Mouse (Mus musculus): ENCODE data around the gene Zfp235. TPM values are rescaled to one million over a fixed set of nuclear protein-coding genes. Genes with fewer than 3 reads are reported as not detected.

Zfp235 gene
- polyA plus RNA-seq (2016; fragmentation: Nextera tagmentation; extraction: Ambion mirVana) = 12.3 and 13.1 TPM in 2 replicates

GRCm38 (mm10) chr7:24133996-24134828 lies at the start of gene Zfp235:
Zfp235 (plus strand) TSS chr7:24134169.
- H3K9me3 ChIP-seq = peaks cover 7% of the 10 kb centered on the region; the same call in 1 of the 2 replicates
- H3K36me3 ChIP-seq (replicated peaks) = peaks cover 33% of the 10 kb centered on the region
- DNase-seq (ENCODE audit: extremely low spot score, low spot score) = peak; percentile 83
- peaks cover 15% of the 10 kb centered on the region for H3K4me1 ChIP-seq
- H3K27me3 ChIP-seq (ENCODE audit: poor library complexity, severe bottlenecking) = no peaks in the 10 kb centered on the region
- 4% methylated on average over 32 of the region's 32 CpGs for WGBS
- peak within 1 kb of the TSS; percentile 79 for H3K4me3 ChIP-seq
- H3K27ac ChIP-seq = peak within 1 kb of the TSS; percentile 86

DNA sequence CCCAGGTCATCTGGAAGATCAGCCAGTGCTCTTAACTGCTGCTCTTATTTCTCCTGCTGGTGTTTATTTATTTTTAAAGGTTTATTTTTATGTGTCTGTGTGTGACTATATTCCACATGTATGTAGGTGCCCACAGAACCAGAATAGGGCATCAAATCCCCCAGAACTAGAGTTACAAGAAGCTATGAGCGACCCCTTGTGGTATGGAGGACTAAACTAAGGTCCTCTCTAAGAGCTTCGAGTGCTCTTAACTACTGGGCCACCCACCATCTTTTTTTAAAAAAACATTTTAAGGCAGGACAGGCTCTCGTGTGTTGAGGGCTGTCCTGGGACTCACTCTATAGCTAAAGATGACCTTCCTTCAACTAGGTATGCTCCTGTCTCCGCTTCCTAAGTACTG lies 47.1 kb upstream of the Zfp235 start:
- Histone ChIP-seq H3K27me3 (ENCODE audit: poor library complexity, severe bottlenecking) (no peaks in the 10 kb centered on the region), H3K4me1 (peaks cover 14% of the 10 kb centered on the region), H3K4me3 (no peak overlapping the region), H3K36me3 (replicated peaks) (peaks cover 79% of the 10 kb centered on the region), H3K27ac (no peak overlapping the region), H3K9me3 (peaks cover 88% of the 10 kb centered on the region)
- no peak for DNase-seq (ENCODE audit: extremely low spot score, low spot score)
- WGBS = 96% methylated on average over 4 of the region's 4 CpGs

GRCm38 (mm10) chr7:24087485-24088125 lies 46.4 kb upstream of the Zfp235 start:
- Histone ChIP-seq H3K4me1 (peaks cover 11% of the 10 kb centered on the region), H3K27ac (no peak overlapping the region), H3K9me3 (peaks cover 90% of the 10 kb centered on the region), H3K4me3 (no peak overlapping the region), H3K27me3 (ENCODE audit: poor library complexity, severe bottlenecking) (no peaks in the 10 kb centered on the region), H3K36me3 (replicated peaks) (peaks cover 83% of the 10 kb centered on the region)
- WGBS = 95% methylated on average over 12 of the region's 12 CpGs
- DNase-seq (ENCODE audit: extremely low spot score, low spot score) = no peak

- DNase-seq (ENCODE audit: extremely low spot score, low spot score) = no peak
- 98% methylated on average over 9 of the region's 9 CpGs for WGBS
- no peak overlapping the region for H3K4me3 ChIP-seq
- peaks cover 100% of the 10 kb centered on the region for H3K36me3 ChIP-seq (replicated peaks)
- peaks cover 100% of the 10 kb centered on the region for H3K9me3 ChIP-seq
- no peaks in the 10 kb centered on the region for H3K27me3 ChIP-seq (ENCODE audit: poor library complexity, severe bottlenecking)
- H3K4me1 ChIP-seq = no peaks in the 10 kb centered on the region
- no peak overlapping the region for H3K27ac ChIP-seq
Observed at GRCm38 (mm10) chr7:24104403-24104802, 29.6 kb upstream of the Zfp235 start.

DNA sequence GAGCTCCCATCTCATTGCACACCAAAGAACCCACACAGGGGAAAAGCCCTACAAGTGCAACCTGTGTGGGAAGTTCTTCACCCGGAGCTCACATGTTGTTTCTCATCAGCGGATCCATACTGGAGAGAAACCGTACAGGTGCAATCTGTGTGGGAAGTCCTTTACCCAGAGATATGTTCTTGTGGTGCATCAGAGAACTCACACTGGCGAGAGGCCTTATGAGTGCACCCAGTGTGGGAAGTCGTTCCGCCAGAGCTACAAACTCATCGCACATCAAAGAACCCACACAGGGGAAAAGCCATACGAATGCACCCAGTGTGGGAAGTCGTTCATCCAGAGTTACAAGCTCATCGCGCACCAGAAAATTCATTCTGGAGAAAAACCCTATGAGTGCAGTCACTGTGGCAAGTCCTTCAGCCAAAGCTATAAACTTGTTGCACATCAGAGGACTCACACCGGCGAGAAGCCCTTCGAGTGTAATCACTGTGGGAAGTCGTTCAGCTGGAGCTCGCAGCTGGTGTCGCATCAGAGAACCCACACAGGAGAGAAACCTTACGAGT lies 28.7 kb upstream of the Zfp235 start:
- H3K36me3 ChIP-seq (replicated peaks) = peaks cover 98% of the 10 kb centered on the region
- WGBS = 95% methylated on average over 18 of the region's 18 CpGs
- no peak overlapping the region for H3K27ac ChIP-seq
- H3K4me1 ChIP-seq = no peaks in the 10 kb centered on the region
- peaks cover 99% of the 10 kb centered on the region for H3K9me3 ChIP-seq
- no peak overlapping the region for H3K4me3 ChIP-seq
- no peak for DNase-seq (ENCODE audit: extremely low spot score, low spot score)
- H3K27me3 ChIP-seq (ENCODE audit: poor library complexity, severe bottlenecking) = no peaks in the 10 kb centered on the region

DNA sequence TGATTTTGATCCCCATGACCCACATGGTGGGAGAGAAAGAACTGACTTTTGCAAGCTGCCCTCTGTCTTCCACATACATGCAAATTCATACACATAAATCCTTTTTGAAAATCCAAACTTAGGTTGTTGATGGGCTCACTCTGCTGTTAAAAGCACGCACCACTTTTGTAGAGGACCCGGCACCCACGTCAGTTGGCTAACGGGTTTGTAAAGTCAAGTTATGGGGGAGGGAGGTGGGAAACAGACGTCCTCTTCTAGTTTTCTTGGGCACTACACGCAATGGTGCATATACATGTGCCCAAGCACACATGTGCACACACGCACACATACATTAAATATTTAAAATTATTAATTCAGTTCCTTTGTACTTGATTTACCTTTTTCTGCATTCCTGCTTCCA lies 23.1 kb upstream of the Zfp235 start:
- no peak overlapping the region for H3K27ac ChIP-seq
- no peak for DNase-seq (ENCODE audit: extremely low spot score, low spot score)
- H3K9me3 ChIP-seq = peaks cover 48% of the 10 kb centered on the region
- H3K27me3 ChIP-seq (ENCODE audit: poor library complexity, severe bottlenecking) = no peaks in the 10 kb centered on the region
- WGBS = 95% methylated on average over 7 of the region's 7 CpGs
- peaks cover 8% of the 10 kb centered on the region for H3K4me1 ChIP-seq
- peaks cover 42% of the 10 kb centered on the region for H3K36me3 ChIP-seq (replicated peaks)
- H3K4me3 ChIP-seq = no peak overlapping the region

DNA sequence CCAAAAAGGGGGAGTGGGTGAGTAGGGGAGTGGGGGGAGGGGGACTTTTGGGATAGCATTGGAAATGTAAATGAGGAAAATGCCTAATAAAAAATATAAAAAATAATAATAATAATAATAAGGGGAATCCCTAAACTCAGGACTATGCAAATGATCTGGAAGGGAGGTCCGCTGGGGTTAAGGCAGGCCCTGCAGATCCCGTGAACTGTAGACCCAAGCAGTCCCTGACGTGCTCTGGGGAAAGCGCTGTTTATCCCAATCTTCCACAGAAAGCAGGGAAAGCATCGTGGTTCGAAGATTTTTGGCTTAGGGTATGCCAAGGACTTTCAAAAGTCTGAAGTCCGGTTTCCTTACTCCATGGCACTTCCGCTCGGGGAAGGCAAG lies 22.2 kb upstream of the Zfp235 start:
- Histone ChIP-seq H3K4me1 (peaks cover 8% of the 10 kb centered on the region), H3K4me3 (peak overlapping the region; percentile 73), H3K27me3 (ENCODE audit: poor library complexity, severe bottlenecking) (no peaks in the 10 kb centered on the region), H3K36me3 (replicated peaks) (peaks cover 33% of the 10 kb centered on the region), H3K27ac (peak overlapping the region; percentile 81), H3K9me3 (peaks cover 39% of the 10 kb centered on the region)
- 5% methylated on average over 9 of the region's 9 CpGs for WGBS
- no peak for DNase-seq (ENCODE audit: extremely low spot score, low spot score)

DNA sequence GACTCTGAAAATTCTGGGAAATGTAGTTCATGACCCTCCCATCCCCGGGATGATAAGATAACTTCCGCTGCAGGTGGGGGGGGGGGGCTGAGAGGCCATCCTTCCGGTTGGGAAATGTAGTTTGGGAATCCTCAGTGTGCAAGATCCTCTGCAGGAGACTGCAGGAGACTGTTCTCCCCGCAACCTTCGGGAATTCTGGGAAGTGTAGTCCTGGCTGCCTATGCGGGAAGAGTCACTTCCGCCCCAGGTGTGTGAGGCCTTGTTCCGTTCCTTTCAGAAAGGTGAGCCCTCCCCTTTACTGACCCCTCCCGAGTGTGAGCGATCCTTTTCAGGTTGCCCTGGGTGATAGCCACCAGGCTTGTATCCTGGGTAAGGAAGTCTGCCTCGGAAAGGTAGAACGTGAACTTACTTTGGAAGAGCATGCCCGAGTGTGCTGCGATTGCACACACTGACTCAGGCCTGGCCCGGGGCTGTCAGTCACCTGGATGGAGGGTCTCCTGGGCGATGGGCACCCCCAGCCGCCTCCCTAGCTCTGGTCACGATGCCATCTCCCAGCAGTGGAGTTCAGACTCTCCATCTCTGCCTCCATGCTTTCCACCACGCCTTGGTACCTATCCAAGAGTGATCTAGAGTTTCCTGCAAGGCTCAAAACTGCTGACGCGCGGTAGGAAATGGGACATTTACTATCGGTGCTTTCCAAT lies 21.7 kb upstream of the Zfp235 start, which contains the start of gene Zfp112:
TSS of gene Zfp112 (plus strand) at position 159 of the 701 bp plus-strand sequence.
- peaks cover 33% of the 10 kb centered on the region for H3K9me3 ChIP-seq
- peak; percentile 87 for DNase-seq (ENCODE audit: extremely low spot score, low spot score)
- peaks cover 8% of the 10 kb centered on the region for H3K4me1 ChIP-seq
- no peaks in the 10 kb centered on the region for H3K27me3 ChIP-seq (ENCODE audit: poor library complexity, severe bottlenecking)
- peak within 1 kb of the TSS; percentile 73 for H3K4me3 ChIP-seq
- H3K36me3 ChIP-seq (replicated peaks) = peaks cover 27% of the 10 kb centered on the region
- 3% methylated on average over 23 of the region's 23 CpGs for WGBS
- peak within 1 kb of the TSS; percentile 81 for H3K27ac ChIP-seq

DNA sequence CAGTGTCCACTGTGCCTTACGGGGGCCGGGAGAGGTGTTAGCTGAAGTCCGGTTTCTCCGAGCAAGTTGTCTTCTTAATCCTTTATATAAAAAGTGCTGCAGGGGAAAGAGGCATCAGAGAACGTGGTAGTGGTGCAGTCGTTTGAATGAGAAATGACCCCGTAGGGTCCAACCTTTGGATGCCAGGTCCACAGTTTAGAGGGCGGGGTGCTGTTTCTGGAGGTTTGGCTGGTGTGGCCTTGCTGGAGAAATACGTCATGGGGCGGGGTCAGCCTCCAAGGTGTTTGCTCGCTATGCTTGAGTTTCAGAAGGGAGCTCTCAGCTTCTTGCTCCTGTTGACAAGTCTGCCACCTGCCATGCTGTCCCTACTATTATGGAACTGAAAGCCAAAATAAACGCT lies 21.0 kb upstream of the Zfp235 start:
- peaks cover 20% of the 10 kb centered on the region for H3K36me3 ChIP-seq (replicated peaks)
- H3K4me1 ChIP-seq = peaks cover 8% of the 10 kb centered on the region
- H3K9me3 ChIP-seq = peaks cover 26% of the 10 kb centered on the region
- 11% methylated on average over 12 of the region's 12 CpGs for WGBS
- H3K4me3 ChIP-seq = peak overlapping the region; percentile 73
- no peaks in the 10 kb centered on the region for H3K27me3 ChIP-seq (ENCODE audit: poor library complexity, severe bottlenecking)
- DNase-seq (ENCODE audit: extremely low spot score, low spot score) = peak; percentile 21
- peak overlapping the region; percentile 81 for H3K27ac ChIP-seq

DNA sequence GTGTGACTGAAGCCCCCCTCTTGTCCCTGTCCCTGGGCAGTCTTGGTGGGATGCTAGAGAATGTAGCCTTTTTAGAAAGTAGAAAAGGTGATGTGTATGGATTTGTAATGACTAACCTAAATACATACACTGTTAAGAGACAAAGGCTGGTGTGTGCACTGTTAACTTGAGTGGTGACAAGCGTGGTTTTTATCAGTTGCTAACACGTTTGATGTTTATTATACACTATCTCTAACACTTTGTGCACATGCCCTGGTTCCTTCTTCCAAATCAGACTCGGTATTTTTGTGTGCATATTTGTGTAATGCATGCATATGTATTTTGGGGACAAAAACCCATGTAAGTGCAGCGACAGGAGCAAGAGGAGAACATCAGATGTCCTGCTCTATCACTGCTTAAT lies 17.3 kb upstream of the Zfp235 start:
- WGBS = 85% methylated on average over 4 of the region's 4 CpGs
- H3K27me3 ChIP-seq (ENCODE audit: poor library complexity, severe bottlenecking) = no peaks in the 10 kb centered on the region
- H3K9me3 ChIP-seq = no peaks in the 10 kb centered on the region; the same call in 1 of the 2 replicates
- DNase-seq (ENCODE audit: extremely low spot score, low spot score) = no peak
- no peaks in the 10 kb centered on the region for H3K36me3 ChIP-seq (replicated peaks)
- H3K27ac ChIP-seq = no peak overlapping the region
- H3K4me3 ChIP-seq = no peak overlapping the region
- H3K4me1 ChIP-seq = peaks cover 8% of the 10 kb centered on the region

- Histone ChIP-seq H3K27ac (peak overlapping the region; percentile 86), H3K27me3 (ENCODE audit: poor library complexity, severe bottlenecking) (no peaks in the 10 kb centered on the region), H3K4me3 (peak overlapping the region; percentile 79), H3K4me1 (peaks cover 15% of the 10 kb centered on the region), H3K9me3 (peaks cover 7% of the 10 kb centered on the region; the same call in 1 of the 2 replicates), H3K36me3 (replicated peaks) (peaks cover 27% of the 10 kb centered on the region)
- DNase-seq (ENCODE audit: extremely low spot score, low spot score) = no peak
- 17% methylated on average over 6 of the region's 6 CpGs for WGBS
Observed at GRCm38 (mm10) chr7:24133425-24133995, 459 bp upstream of the Zfp235 start.

- Histone ChIP-seq H3K4me1 (no peaks in the 10 kb centered on the region), H3K4me3 (no peak overlapping the region), H3K27me3 (ENCODE audit: poor library complexity, severe bottlenecking) (no peaks in the 10 kb centered on the region), H3K27ac (no peak overlapping the region), H3K36me3 (replicated peaks) (peaks cover 49% of the 10 kb centered on the region), H3K9me3 (peaks cover 17% of the 10 kb centered on the region)
- 91% methylated on average over 6 of the region's 6 CpGs for WGBS
- no peak for DNase-seq (ENCODE audit: extremely low spot score, low spot score)
Observed at GRCm38 (mm10) chr7:24142566-24142965, 8.6 kb downstream of the Zfp235 start.

All from forebrain, embryonic 10.5 days (tissue).